In the genomic region with DNA sequence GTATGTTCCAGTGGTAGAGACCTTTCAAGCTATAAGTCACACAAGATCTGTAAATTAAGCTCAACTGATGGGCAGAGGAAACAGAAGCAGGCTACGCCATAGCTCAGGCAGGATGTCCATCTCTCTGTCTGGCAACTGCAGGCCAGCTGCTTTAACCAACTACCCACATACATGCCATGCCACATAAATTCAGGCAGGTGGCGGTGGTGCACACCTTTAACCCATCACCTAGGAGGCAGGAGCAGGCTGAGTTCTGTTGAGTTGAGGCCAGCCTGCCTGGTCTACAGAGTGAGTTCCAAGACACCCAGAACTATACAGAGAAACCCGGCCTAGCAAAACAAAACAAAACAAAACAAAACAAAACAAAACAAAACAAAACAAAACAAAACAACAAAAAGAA, we compare ENCODE assay signal across 10 mouse cellular contexts.
DNase-seq lines count a peak whose midpoint lies in the region; ATAC-seq and TF ChIP-seq lines count a peak whose summit lies in the region.
"Had no signal": no experiment of that assay in that cellular context is flagged by ENCODE, and none has a peak within 500 bp of the region (broad histone marks: within the 10 kb centered on the region; RNA-seq: fewer than 3 reads in every experiment).

No protein-coding gene starts in this region.

- peak; percentile 56 for TF ChIP-seq CTCF in hindbrain, postnatal 0 days (IDR thresholded peaks at IDR 0.05; ENCODE audit: low read depth)

- H3K4me1 ChIP-seq in hindbrain, postnatal 0 days (ENCODE audit: insufficient read depth, low read length) = no peaks in the 10 kb centered on the region
- no peaks in the 10 kb centered on the region for H3K4me1 ChIP-seq in hindbrain, embryonic 12.5 days
- H3K4me1 ChIP-seq in neural tube, embryonic 15.5 days = no peaks in the 10 kb centered on the region
- H3K4me1 ChIP-seq: limb, embryonic 13.5 days had no signal

- no peaks in the 10 kb centered on the region for H3K9me3 ChIP-seq in hindbrain, postnatal 0 days (ENCODE audit: low read length)
- H3K9me3 ChIP-seq in hindbrain, embryonic 12.5 days (replicated peaks) = no peaks in the 10 kb centered on the region
- no peaks in the 10 kb centered on the region for H3K9me3 ChIP-seq in neural tube, embryonic 15.5 days (replicated peaks)
- H3K9me3 ChIP-seq: limb, embryonic 13.5 days had no signal

- H3K27ac ChIP-seq in hindbrain, postnatal 0 days = no peak overlapping the region
- H3K27ac ChIP-seq in hindbrain, embryonic 12.5 days = no peak overlapping the region
- no peak overlapping the region for H3K27ac ChIP-seq in neural tube, embryonic 15.5 days (replicated peaks)
- H3K27ac ChIP-seq: limb, embryonic 13.5 days had no signal

- H3K4me2 ChIP-seq in hindbrain, postnatal 0 days (ENCODE audit: low read depth, low read length) = no peak overlapping the region
- no peak overlapping the region for H3K4me2 ChIP-seq in hindbrain, embryonic 12.5 days (replicated peaks)
- no peak overlapping the region for H3K4me2 ChIP-seq in neural tube, embryonic 15.5 days
- H3K4me2 ChIP-seq: limb, embryonic 13.5 days had no signal

- peak; percentile 21 for DNase-seq in hindbrain, postnatal 0 days (ENCODE audit: low spot score)
- DNase-seq in 416B (ENCODE audit: low read depth) (peak; percentile 8), MN1 (ENCODE audit: low spot score) (peak; percentile 48)
- DNase-seq in large intestine, adult 2 months (ENCODE audit: low read depth, low spot score) = peak; percentile 1
- DNase-seq in urinary bladder, postnatal 36 days (ENCODE audit: low spot score in 2 of 2) = no peak
- no peak for DNase-seq in yolk sac, embryonic 10.5 days (ENCODE audit: low spot score)
- DNase-seq: spleen, adult 18-20 months had no signal

- H3K36me3 ChIP-seq in hindbrain, postnatal 0 days (ENCODE audit: insufficient read depth, low read length) = no peaks in the 10 kb centered on the region
- H3K36me3 ChIP-seq in hindbrain, embryonic 12.5 days = no peaks in the 10 kb centered on the region
- no peaks in the 10 kb centered on the region for H3K36me3 ChIP-seq in neural tube, embryonic 15.5 days
- H3K36me3 ChIP-seq: limb, embryonic 13.5 days had no signal

- no peak for ATAC-seq in hindbrain, postnatal 0 days
- ATAC-seq in hindbrain, embryonic 12.5 days (ENCODE audit: low FRiP score) = no peak
- ATAC-seq in neural tube, embryonic 15.5 days (ENCODE audit: low FRiP score) = no peak

- H3K4me3 ChIP-seq in hindbrain, postnatal 0 days (ENCODE audit: low read length) = no peak overlapping the region
- no peak overlapping the region for H3K4me3 ChIP-seq in hindbrain, embryonic 12.5 days
- no peak overlapping the region for H3K4me3 ChIP-seq in neural tube, embryonic 15.5 days (replicated peaks)
- H3K4me3 ChIP-seq: limb, embryonic 13.5 days had no signal

- WGBS in hindbrain, postnatal 0 days = 58% methylated on average over 3 of the region's 3 CpGs
- 68% methylated on average over 3 of the region's 3 CpGs for WGBS in hindbrain, embryonic 12.5 days
- WGBS in large intestine, adult 2 months = 50% methylated on average over 3 of the region's 3 CpGs
- 48% methylated on average over 3 of the region's 3 CpGs for WGBS in neural tube, embryonic 15.5 days

- H3K9ac ChIP-seq in hindbrain, postnatal 0 days (replicated peaks; ENCODE audit: low read length) = no peak overlapping the region
- H3K9ac ChIP-seq in hindbrain, embryonic 12.5 days = no peak overlapping the region
- no peak overlapping the region for H3K9ac ChIP-seq in neural tube, embryonic 15.5 days (replicated peaks)
- H3K9ac ChIP-seq: limb, embryonic 13.5 days had no signal

- H3K27me3 ChIP-seq in hindbrain, postnatal 0 days (ENCODE audit: insufficient read depth, low read length) = no peaks in the 10 kb centered on the region
- H3K27me3 ChIP-seq in hindbrain, embryonic 12.5 days = no peaks in the 10 kb centered on the region
- no peaks in the 10 kb centered on the region for H3K27me3 ChIP-seq in neural tube, embryonic 15.5 days (replicated peaks)
- H3K27me3 ChIP-seq: limb, embryonic 13.5 days had no signal

Comparison
In these comparisons a context has a peak if more than half of its experiments do, and no peak if none do; other contexts are left out.
1. DNase-seq: peak in hindbrain, postnatal 0 days (single experiment), 416B (single experiment), MN1 (single experiment) and large intestine, adult 2 months (single experiment); none in urinary bladder, postnatal 36 days (0 of 2) and yolk sac, embryonic 10.5 days (single experiment).